Mouse (Mus musculus) CH12.LX (cell line): ENCODE results near the gene Lrig1. TPM values are rescaled to one million over a fixed set of nuclear protein-coding genes. Genes with fewer than 3 reads are reported as not detected.
A peak's percentile ranks its signal among the peaks of the same experiment; 100 is the strongest.

Experiments
- DNase-seq: peaks from one replicate; pipeline ENCODE4 v3.0.0-alpha.2; 2013; ENCODE audit errors: extremely low read depth
- H3K27ac ChIP-seq: 2 replicates; pipeline ENCODE4 v1.5.1; 2012; ENCODE audit warnings: low read depth, mild to moderate bottlenecking, control low read depth, moderate library complexity; ENCODE audit not compliant: insufficient read depth
- H3K27me3 ChIP-seq: replicated peaks from 2 replicates; pipeline ENCODE3; 2012; ENCODE audit warnings: inconsistent platforms
- H3K36me3 ChIP-seq, 2 experiments: replicated peaks in 1 of 2; 2 replicates each; pipeline versions ENCODE3 to v1.6.1; 2012; ENCODE audit warnings: inconsistent platforms in 1 of 2, low read length in 1 of 2, mild to moderate bottlenecking in 1 of 2, mixed read lengths in 1 of 2, moderate library complexity in 1 of 2; ENCODE audit not compliant: control insufficient read depth in 1 of 2, insufficient read depth in 1 of 2
- H3K4me1 ChIP-seq, 2 experiments: 2 replicates each; pipeline ENCODE4 v1.6.1; 2012; ENCODE audit warnings: inconsistent platforms in 1 of 2, moderate library complexity in 1 of 2; ENCODE audit not compliant: insufficient read depth in 2 of 2, control insufficient read depth in 1 of 2
- H3K4me2 ChIP-seq: 2 replicates; pipeline ENCODE4 v1.6.1; 2012; ENCODE audit warnings: low read depth, mild to moderate bottlenecking, control low read depth; ENCODE audit not compliant: poor library complexity, insufficient read depth, severe bottlenecking
- H3K4me3 ChIP-seq, 3 experiments: fragments of 150-350 bp in 1 of 3; sonication (generic) in 1 of 3; replicated peaks in 1 of 3; 2 replicates each; pipeline versions ENCODE3 to v1.5.1; 2011 to 2012; ENCODE audit warnings: low read depth in 2 of 3, low read length in 2 of 3, mild to moderate bottlenecking in 2 of 3, moderate library complexity in 2 of 3, control low read depth in 1 of 3, improper control_type of control experiment in 1 of 3, inconsistent platforms in 1 of 3, mixed read lengths in 1 of 3; ENCODE audit not compliant: poor library complexity in 1 of 3
- H3K79me2 ChIP-seq: replicated peaks from 2 replicates; pipeline ENCODE4 v1.6.1; 2012; ENCODE audit warnings: mild to moderate bottlenecking, moderate library complexity; ENCODE audit not compliant: control insufficient read depth, poor library complexity, insufficient read depth, severe bottlenecking; ENCODE audit errors: extremely low read depth
- H3K9ac ChIP-seq: 2 replicates; pipeline ENCODE4 v1.6.1; 2012; ENCODE audit warnings: low read depth, mild to moderate bottlenecking, control low read depth, moderate library complexity; ENCODE audit not compliant: insufficient read depth
- H3K9me3 ChIP-seq: replicated peaks from 2 replicates; pipeline ENCODE3; 2012; ENCODE audit warnings: low read length, inconsistent platforms, mixed read lengths
- BHLHE40 ChIP-seq: IDR thresholded peaks from 2 replicates; pipeline ENCODE4 v1.6.1; 2011; ENCODE audit warnings: mild to moderate bottlenecking, low read depth, low read length, improper control_type of control experiment
- CTCF ChIP-seq, 2 experiments: IDR thresholded peaks in 1 of 2; conservative IDR thresholded peaks in 1 of 2; 2 replicates each; pipeline ENCODE4 v1.5.1; 2011 to 2012; ENCODE audit warnings: low read depth in 2 of 2, low read length in 2 of 2, improper control_type of control experiment in 1 of 2, inconsistent platforms in 1 of 2, mild to moderate bottlenecking in 1 of 2, moderate library complexity in 1 of 2
- E2F4 ChIP-seq: IDR thresholded peaks from 2 replicates; pipeline ENCODE4 v1.6.1; 2011; ENCODE audit warnings: low read depth, low read length, improper control_type of control experiment; ENCODE audit not compliant: insufficient replicate concordance
- ETS1 ChIP-seq: conservative IDR thresholded peaks from 2 replicates; pipeline ENCODE4 v1.6.1; 2012; ENCODE audit warnings: low read depth, mild to moderate bottlenecking, inconsistent platforms, low read length, improper control_type of control experiment, moderate library complexity
- IRF4 ChIP-seq: IDR thresholded peaks from 2 replicates; pipeline ENCODE4 v1.6.1; 2014; ENCODE audit warnings: low read depth, mild to moderate bottlenecking, inconsistent platforms, low read length, improper control_type of control experiment
- JUND ChIP-seq: conservative IDR thresholded peaks from 2 replicates; pipeline ENCODE4 v1.6.1; 2011; ENCODE audit warnings: low read depth, low read length, improper control_type of control experiment
- MAFK ChIP-seq: IDR thresholded peaks from 2 replicates; pipeline ENCODE4 v1.6.1; 2011; ENCODE audit warnings: low read length, improper control_type of control experiment; ENCODE audit not compliant: insufficient replicate concordance
- MAX ChIP-seq: IDR thresholded peaks from 2 replicates; pipeline ENCODE4 v1.6.1; 2011; ENCODE audit warnings: low read length, improper control_type of control experiment
- MEF2A ChIP-seq: IDR thresholded peaks from 2 replicates; pipeline ENCODE4 v1.6.1; 2014; ENCODE audit warnings: low read depth, mild to moderate bottlenecking, inconsistent platforms, low read length, improper control_type of control experiment, borderline replicate concordance
- MXI1 ChIP-seq: IDR thresholded peaks from 2 replicates; pipeline ENCODE4 v1.6.1; 2011; ENCODE audit warnings: mild to moderate bottlenecking, low read depth, low read length, improper control_type of control experiment
- NELFE ChIP-seq: IDR thresholded peaks from 2 replicates; pipeline ENCODE4 v1.6.1; 2011; ENCODE audit warnings: low read depth, low read length, improper control_type of control experiment
- NRF1 ChIP-seq: IDR thresholded peaks from 2 replicates; pipeline ENCODE4 v1.6.1; 2014; ENCODE audit warnings: low read depth, mild to moderate bottlenecking, inconsistent platforms, low read length, improper control_type of control experiment, moderate library complexity
- RCOR1 ChIP-seq: conservative IDR thresholded peaks from 2 replicates; pipeline ENCODE4 v1.6.1; 2012; ENCODE audit warnings: low read depth, mild to moderate bottlenecking, inconsistent platforms, low read length, improper control_type of control experiment
- SMC3 ChIP-seq: IDR thresholded peaks from 2 replicates; pipeline ENCODE4 v1.6.1; 2011; ENCODE audit warnings: low read depth, low read length, improper control_type of control experiment
- TBP ChIP-seq: conservative IDR thresholded peaks from 2 replicates; pipeline ENCODE4 v1.6.1; 2011; ENCODE audit warnings: low read depth, low read length, improper control_type of control experiment
- TCF12 ChIP-seq: IDR thresholded peaks from 2 replicates; pipeline ENCODE4 v1.6.1; 2014; ENCODE audit warnings: low read depth, mild to moderate bottlenecking, inconsistent platforms, low read length, improper control_type of control experiment
- USF1 ChIP-seq: IDR thresholded peaks from 2 replicates; pipeline ENCODE4 v1.6.1; 2014; ENCODE audit warnings: low read depth, mild to moderate bottlenecking, inconsistent platforms, low read length, improper control_type of control experiment
- ZC3H11A ChIP-seq: IDR thresholded peaks from 2 replicates; pipeline ENCODE4 v1.6.1; 2012; ENCODE audit warnings: low read depth, mild to moderate bottlenecking, inconsistent platforms, low read length, improper control_type of control experiment
- ZKSCAN1 ChIP-seq: IDR thresholded peaks from 2 replicates; pipeline ENCODE4 v1.6.1; 2012; ENCODE audit warnings: low read depth, inconsistent platforms, low read length, improper control_type of control experiment, borderline replicate concordance
- dilution Hi-C: fragments of 300-500 bp; cut with MboI; formaldehyde crosslinking; loops from 2 replicates; pipeline ENCODE4 v1.14.3; 2020; ENCODE audit warnings: low sequenced_read_pairs; ENCODE audit not compliant: extremely low pct_unique_long_range_greater_than_20kb, extremely low pct_ligation_motif_present
- in situ Hi-C: fragments of 300-500 bp; cut with MboI; formaldehyde crosslinking; loops from 3 replicates; pipeline ENCODE4 v1.14.3; 2019; ENCODE audit warnings: low sequenced_read_pairs, low pct_ligation_motif_present, low pct_unique_long_range_greater_than_20kb, mixed read lengths
- polyA plus RNA-seq: library from polyadenylated mRNA; unstranded; fragments of >175 nt; gene quantifications from 2 replicates; pipeline ENCODE4 v1.2.1, GENCODE M21; 2012; ENCODE audit warnings: low read depth; ENCODE audit not compliant: insufficient read length
- total RNA-seq, 2 experiments: library from RNA; depleted of rRNA; stranded (reverse); fragments of 300-350 nt in 1 of 2; fragments of >200 nt in 1 of 2; gene quantifications; 2 replicates each; pipeline ENCODE4 v1.2.3; 2012 to 2014

Lrig1 gene
- total and polyA plus RNA-seq, 3 experiments: 0.43 TPM; not detected in 2

DNA sequence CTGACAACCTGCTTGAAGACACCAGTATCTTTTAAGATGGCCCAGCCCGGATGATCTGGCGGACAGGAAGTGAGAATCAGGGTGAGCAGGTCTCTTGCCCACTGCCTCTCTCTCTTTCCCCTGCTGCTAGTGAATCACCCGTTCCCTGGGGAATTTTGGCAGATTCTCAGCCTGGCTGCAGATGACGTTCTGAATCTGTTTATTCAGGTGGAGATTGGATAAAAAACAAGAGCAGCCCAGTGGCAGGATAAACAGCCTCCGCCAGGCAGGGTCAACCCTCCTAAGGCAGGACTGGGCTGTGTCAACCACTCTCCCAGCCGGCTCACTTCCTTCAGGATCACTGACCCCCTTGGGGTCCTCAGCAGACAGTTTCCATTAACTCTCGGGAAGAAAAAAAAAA lies 59.7 kb downstream of the Lrig1 start:
- in situ Hi-C loops (no loop called here), dilution Hi-C loops (no loop called here)
- Histone ChIP-seq H3K27ac (no peak overlapping the region), H3K4me2 (no peak overlapping the region), H3K9ac (no peak overlapping the region), H3K27me3 (peaks cover 2% of the 10 kb centered on the region), H3K9me3 (no peaks in the 10 kb centered on the region), H3K4me3 (no peak overlapping the region), H3K4me1 (peaks cover 0 to 8% of the 10 kb centered on the region in 2 experiments; a peak in 2 of 4 replicates), H3K79me2 (no peaks in the 10 kb centered on the region), H3K36me3 (no peaks in the 10 kb centered on the region)
- TF ChIP-seq MAX: no peak
- TF ChIP-seq ETS1: no peak
- TF ChIP-seq SMC3: no peak
- no peak for TF ChIP-seq JUND
- TF ChIP-seq TCF12: no peak
- no peak for TF ChIP-seq E2F4
- TF ChIP-seq MAFK: no peak
- TF ChIP-seq NRF1: no peak
- no peak for TF ChIP-seq CTCF (conservative IDR thresholded peaks at IDR 0.05 in 1 of 2, IDR thresholded peaks at IDR 0.05 in 1 of 2; ENCODE audit: low read depth in 2 of 2, low read length in 2 of 2)
- TF ChIP-seq ZKSCAN1: no peak
- TF ChIP-seq IRF4: no peak
- TF ChIP-seq TBP: no peak
- peak; percentile 46 for DNase-seq

DNA sequence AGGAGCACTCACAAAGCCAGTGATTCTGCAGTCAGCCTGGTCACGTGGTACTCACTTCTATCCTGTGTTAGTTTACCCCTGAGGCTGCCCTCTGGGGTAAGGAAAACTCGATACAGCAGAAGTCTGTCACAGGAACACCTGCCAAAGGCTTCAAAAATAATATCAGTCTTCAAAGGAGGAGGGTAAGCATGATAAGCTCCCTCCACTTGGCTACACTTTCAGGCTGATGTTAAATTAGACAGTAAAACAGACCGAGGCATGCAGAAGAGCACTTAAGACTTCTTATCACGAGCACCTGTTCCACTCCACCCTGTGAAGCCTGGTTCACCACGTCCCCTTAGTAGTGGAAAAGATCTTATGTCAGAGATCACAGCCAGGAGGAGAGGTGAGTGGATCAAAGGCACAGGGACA lies 62.9 kb downstream of the Lrig1 start:
- Histone ChIP-seq H3K4me1 (peaks cover 0 to 16% of the 10 kb centered on the region in 2 experiments; a peak in 2 of 4 replicates), H3K36me3 (no peaks in the 10 kb centered on the region), H3K4me2 (no peak overlapping the region), H3K79me2 (no peaks in the 10 kb centered on the region), H3K9me3 (no peaks in the 10 kb centered on the region), H3K9ac (no peak overlapping the region), H3K27ac (no peak overlapping the region), H3K27me3 (peaks cover 2% of the 10 kb centered on the region), H3K4me3 (no peak overlapping the region)
- dilution Hi-C loops: no loop called here
- no peak for DNase-seq
- TF ChIP-seq MAFK: no peak
- in situ Hi-C loops: loop anchor here (10.0 kb wide), 1 partner anchor 348 kb away; no protein-coding TSS in a partner anchor

DNA sequence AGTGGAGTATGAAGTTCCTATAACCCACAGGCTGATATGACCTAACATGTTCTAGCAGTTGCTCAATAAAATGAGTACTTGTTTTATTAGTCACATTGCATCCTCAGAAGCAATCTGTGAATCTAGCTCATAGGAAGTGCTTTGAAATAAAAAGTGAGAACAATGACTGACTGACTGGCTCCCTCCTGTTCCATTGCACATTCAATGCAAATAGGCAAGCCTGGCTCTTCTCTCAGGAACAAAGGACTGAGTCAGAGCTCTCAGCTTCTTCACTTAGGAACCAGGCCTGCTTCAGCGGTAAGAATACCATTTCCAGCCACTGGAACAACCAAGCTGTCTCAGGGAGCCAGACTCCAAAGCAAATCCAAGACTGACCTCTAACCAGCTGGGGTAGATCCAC lies 64.6 kb downstream of the Lrig1 start:
- Histone ChIP-seq H3K36me3 (no peaks in the 10 kb centered on the region), H3K4me1 (peaks cover 0 to 13% of the 10 kb centered on the region in 2 experiments; a peak in 2 of 4 replicates)
- TF ChIP-seq TBP (no peak), NRF1 (no peak), USF1 (no peak), JUND (no peak), NELFE (no peak), CTCF (conservative IDR thresholded peaks at IDR 0.05 in 1 of 2, IDR thresholded peaks at IDR 0.05 in 1 of 2; ENCODE audit: low read depth in 2 of 2, low read length in 2 of 2) (no peak), ZC3H11A (no peak), TCF12 (no peak), ETS1 (no peak), SMC3 (no peak), MXI1 (no peak), MEF2A (no peak), BHLHE40 (no peak), MAFK (no peak), RCOR1 (no peak)
- TF ChIP-seq, all 38 proteins: peak for 0
- no peak overlapping the region for H3K27ac ChIP-seq
- in situ Hi-C loops: loop anchor here (10.0 kb wide), 1 partner anchor 349 kb away; no protein-coding TSS in a partner anchor
- peaks cover 2% of the 10 kb centered on the region for H3K27me3 ChIP-seq
- no peaks in the 10 kb centered on the region for H3K9me3 ChIP-seq
- H3K4me3 ChIP-seq: no peak overlapping the region
- no peaks in the 10 kb centered on the region for H3K79me2 ChIP-seq
- H3K9ac ChIP-seq: no peak overlapping the region
- no peak for DNase-seq
- no peak overlapping the region for H3K4me2 ChIP-seq
- dilution Hi-C loops: no loop called here
